Mouse (Mus musculus) gastrocnemius, adult 18-20 months (tissue): ENCODE measurements around the gene Aaas. TPM values are rescaled to one million over a fixed set of nuclear protein-coding genes. Genes with fewer than 3 reads are reported as not detected.

Experiments
- DNase-seq: peaks from one replicate; pipeline ENCODE4 v3.0.0; 2021; ENCODE audit warnings: low spot score
- total RNA-seq, 2 experiments: library from RNA; stranded (reverse); gene quantifications; 2 replicates each; pipeline ENCODE4 v1.2.3; 2021

The Aaas gene
- total RNA-seq, 2 experiments from 2014 or later = 6.6 to 11.4 TPM

DNA sequence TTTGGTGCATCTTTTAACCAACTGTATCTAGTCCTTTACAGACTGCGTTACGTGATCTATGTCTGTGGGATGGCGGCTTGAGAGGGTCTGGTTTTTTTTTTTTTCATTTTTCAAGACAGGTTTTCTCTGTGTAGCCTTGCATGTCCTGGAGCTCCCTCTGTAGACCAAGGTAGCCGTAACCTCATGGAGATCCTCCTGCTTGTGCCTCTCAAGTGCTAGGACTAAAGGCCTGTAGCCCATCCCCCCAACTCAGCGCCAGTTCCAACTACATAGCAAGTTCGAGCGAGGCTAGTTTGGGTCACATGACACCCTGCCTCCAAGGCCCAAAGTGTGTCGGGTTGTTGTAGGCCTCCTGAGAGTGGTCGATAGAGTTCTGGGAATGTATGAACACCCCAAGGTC is 41.9 kb downstream of the Aaas start:
- DNase-seq = no peak

DNA sequence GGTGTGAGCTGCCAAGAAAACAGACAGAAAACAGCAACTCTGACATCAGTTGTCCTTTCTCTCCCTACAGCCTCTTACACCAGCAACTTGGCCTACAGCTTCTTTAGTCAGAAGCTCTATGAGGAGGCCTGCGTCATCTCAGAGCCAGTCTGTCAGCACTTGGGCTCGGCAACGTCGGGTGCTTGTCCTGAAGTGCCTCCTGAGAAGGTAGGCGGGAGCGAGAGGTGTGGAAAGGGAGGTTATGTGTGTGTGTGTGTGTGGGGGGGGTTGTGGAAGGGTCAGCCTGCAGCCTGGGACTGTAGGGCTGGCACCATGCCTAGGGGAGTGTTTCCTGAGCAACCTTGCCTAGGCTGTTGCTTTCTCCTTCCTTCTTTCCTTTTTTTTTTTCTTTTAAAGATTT is 48.0 kb downstream of the Aaas start:
- no peak for DNase-seq

DNA sequence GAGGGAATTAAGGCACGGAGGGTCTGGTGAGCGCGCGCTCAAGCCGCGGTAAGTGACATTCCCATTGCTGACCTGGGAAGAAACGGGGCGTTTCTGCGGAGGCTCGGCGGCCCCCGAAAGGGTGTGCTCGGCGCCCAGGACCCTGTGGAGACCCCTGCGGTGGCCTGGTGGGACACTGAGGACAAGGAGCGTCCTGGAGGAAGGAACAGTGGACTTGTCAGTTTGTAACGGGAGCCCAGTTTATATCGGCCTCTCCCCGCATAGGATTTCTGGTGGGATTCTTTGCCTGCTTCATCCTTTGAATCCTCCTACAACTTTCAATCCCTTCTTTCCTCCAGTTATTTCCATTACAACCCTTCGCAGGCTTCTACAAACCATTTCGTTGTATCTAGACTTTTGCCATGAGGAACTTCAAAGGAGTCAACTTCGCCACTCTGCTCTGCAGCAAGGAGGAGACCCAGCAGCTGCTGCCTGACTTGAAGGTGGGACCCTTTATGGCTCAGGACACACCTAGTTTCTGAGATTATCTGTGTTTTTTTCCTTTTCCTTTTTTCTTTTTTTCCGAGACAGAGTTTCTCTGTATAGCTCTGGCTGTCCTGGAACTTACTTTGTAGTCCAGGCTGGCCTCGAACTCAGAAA is 54.1 kb downstream of the Aaas start:
- no peak for DNase-seq

DNA sequence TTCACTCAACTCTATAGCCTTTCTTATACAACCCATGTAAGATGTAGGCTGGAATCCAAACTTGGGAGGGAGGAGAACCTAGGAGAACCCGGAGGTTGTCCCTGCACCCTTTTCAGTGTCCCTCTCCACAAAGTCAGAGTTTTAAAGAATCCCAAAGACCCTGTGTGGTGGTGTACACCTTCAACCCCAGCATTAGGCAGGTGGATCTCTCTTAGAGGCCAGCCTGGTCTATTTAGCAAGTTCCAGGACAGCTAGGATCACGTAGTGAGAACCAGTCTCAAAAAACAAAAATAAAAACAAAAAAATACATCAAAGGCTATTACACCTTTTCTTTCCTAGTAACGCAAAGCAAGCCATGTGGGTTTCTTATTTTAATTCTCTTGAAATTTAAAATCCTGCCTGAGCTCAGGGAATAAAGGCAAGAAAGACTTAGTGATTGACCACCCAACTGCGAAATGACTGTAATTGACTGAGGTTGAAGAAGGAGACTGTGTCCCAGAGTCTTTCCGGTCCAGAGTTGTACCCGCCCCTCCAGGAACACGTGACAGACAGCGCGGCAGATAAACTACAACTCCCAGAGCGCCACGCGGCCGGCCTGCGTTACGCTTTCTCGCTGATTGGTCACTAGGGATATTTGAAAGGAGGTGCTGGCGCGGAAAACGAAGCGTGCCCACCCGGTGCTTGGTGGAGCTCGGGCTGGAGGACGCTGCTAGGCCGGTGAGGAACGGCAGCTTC is 54.8 kb downstream of the Aaas start, which contains the start of gene Espl1:
Gene Espl1, plus strand, starts transcription at position 634 of the 735 bp plus-strand sequence.
- DNase-seq = peak; percentile 94

Other genes starting within 250 kb of the Aaas start
- gene Spryd3, start 214.5 kb downstream of the Aaas start, total RNA-seq = 1 to 10 TPM; 4.9 to 7.7 TPM
- gene Igfbp6, start 206.4 kb downstream of the Aaas start, total RNA-seq = 10 to 100 TPM; 32.2 to 50.3 TPM
- under 1 TPM in 1 of 2 experiments, not detected in 1; 0.09 TPM for gene Soat2, start 200.2 kb downstream of the Aaas start, total RNA-seq
- gene Zfp740, start 147.5 kb downstream of the Aaas start, total RNA-seq = 10 to 100 TPM; 24.0 to 29.0 TPM
- gene Csad, start 146.0 kb downstream of the Aaas start, total RNA-seq = 1 to 10 TPM; 5.9 to 7.8 TPM
- 1 to 10 TPM; 1.1 to 1.2 TPM for gene Itgb7, start 118.8 kb downstream of the Aaas start, total RNA-seq
- 10 to 100 TPM in 1 of 2 experiments, 1 to 10 TPM in 1; 5.9 to 11.6 TPM for gene Rarg, start 93.3 kb downstream of the Aaas start, total RNA-seq
- not detected for gene Gm9918, start 80.2 kb downstream of the Aaas start, total RNA-seq
- gene Mfsd5, start 71.3 kb downstream of the Aaas start, total RNA-seq = 10 to 100 TPM; 15.7 to 16.4 TPM
- gene Espl1, start 54.5 kb downstream of the Aaas start, total RNA-seq = under 1 TPM; 0.21 to 0.36 TPM
- gene Pfdn5, start 24.7 kb downstream of the Aaas start, total RNA-seq = 100 to 1,000 TPM; 264 to 302 TPM
- gene Myg1, start 19.1 kb downstream of the Aaas start, total RNA-seq = 10 to 100 TPM; 12.9 to 20.2 TPM
- not detected for gene Sp7, start 16.4 kb upstream of the Aaas start, total RNA-seq
- gene Sp1, start 55.4 kb upstream of the Aaas start, total RNA-seq = 10 to 100 TPM; 16.1 to 19.3 TPM
- gene Amhr2, start 94.6 kb upstream of the Aaas start, total RNA-seq = 10 to 100 TPM; 11.1 to 17.7 TPM
- gene Prr13, start 108.3 kb upstream of the Aaas start, total RNA-seq = 10 to 100 TPM; 20.4 to 23.2 TPM
- 100 to 1,000 TPM; 403 to 410 TPM for gene Pcbp2, start 119.8 kb upstream of the Aaas start, total RNA-seq
- not detected for gene Gm10337, start 153.0 kb upstream of the Aaas start, total RNA-seq
- 1 to 10 TPM in 1 of 2 experiments, under 1 TPM in 1; 0.82 to 1.5 TPM for gene Map3k12, start 166.3 kb upstream of the Aaas start, total RNA-seq
- gene Tarbp2, start 167.4 kb upstream of the Aaas start, total RNA-seq = 10 to 100 TPM; 28.2 to 33.3 TPM
- gene Npff, start 174.2 kb upstream of the Aaas start, total RNA-seq = 1 to 10 TPM; 1.5 to 1.8 TPM